Mouse (Mus musculus) liver, adult 2 months (tissue): ENCODE results near the gene Cpb1.

ENCODE experiments used
- CTCF ChIP-seq: fragments of 200-500 bp; IDR thresholded peaks from 2 replicates; pipeline ENCODE4 v1.5.1; 2011; ENCODE audit warnings: low read depth, low read length, control low read depth
- POLR2A ChIP-seq: fragments of 200-500 bp; IDR thresholded peaks from 2 replicates; pipeline ENCODE4 v1.6.1; 2011; ENCODE audit warnings: low read length, control low read depth; ENCODE audit not compliant: insufficient read depth; ENCODE audit errors: extremely low read depth

DNA sequence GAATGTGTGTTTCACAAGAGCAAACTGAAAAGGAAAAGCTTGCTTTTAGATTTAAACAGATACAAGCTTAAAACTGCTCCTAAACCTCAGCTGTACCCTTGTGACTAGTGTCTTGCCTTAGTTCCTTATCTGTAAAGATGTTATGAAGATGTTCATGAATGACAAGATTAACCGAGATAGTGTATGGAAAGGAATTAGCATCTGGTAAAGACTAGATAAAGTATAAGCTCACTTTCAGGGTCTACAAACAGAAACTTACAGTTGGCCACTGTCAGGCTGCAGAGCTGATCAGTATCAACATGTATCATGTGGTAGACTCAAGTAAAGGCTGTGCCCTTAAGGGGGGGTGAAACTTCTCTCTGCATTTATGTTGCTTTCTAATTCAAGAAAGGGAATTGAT is 31.6 kb downstream of the Cpb1 start:
- TF ChIP-seq CTCF, result no peak
- no peak for TF ChIP-seq POLR2A
